Mouse (Mus musculus) liver, adult 2 months (tissue): ENCODE data around the gene Hnrnpd. TPM values are rescaled to one million over a fixed set of nuclear protein-coding genes. Genes with fewer than 3 reads are reported as not detected.

Source experiments
- DNase-seq: peaks from one replicate; pipeline ENCODE4 v3.0.0-alpha.2; 2011; ENCODE audit warnings: low read depth, low spot score; ENCODE audit errors: extremely low read depth
- H3K27ac ChIP-seq: fragments of 200-500 bp; replicated peaks from 2 replicates; pipeline ENCODE4 v1.5.1; 2012; ENCODE audit warnings: low read depth, mild to moderate bottlenecking, control low read depth, inconsistent platforms, low read length; ENCODE audit not compliant: insufficient read depth
- H3K27me3 ChIP-seq: fragments of 200-500 bp; 2 replicates; pipeline ENCODE4 v1.6.1; 2012; ENCODE audit warnings: mild to moderate bottlenecking, moderate library complexity, low read length, inconsistent platforms; ENCODE audit not compliant: control insufficient read depth, insufficient read depth
- H3K36me3 ChIP-seq: fragments of 200-500 bp; 2 replicates; pipeline ENCODE4 v1.6.1; 2012; ENCODE audit warnings: low read length, inconsistent platforms; ENCODE audit not compliant: control insufficient read depth, insufficient read depth
- H3K4me1 ChIP-seq: fragments of 200-500 bp; 2 replicates; pipeline ENCODE4 v1.6.1; 2011; ENCODE audit warnings: low read length; ENCODE audit not compliant: control insufficient read depth, insufficient read depth
- H3K4me3 ChIP-seq: fragments of 200-500 bp; 2 replicates; pipeline ENCODE4 v1.5.1; 2011; ENCODE audit warnings: low read depth, mild to moderate bottlenecking, control low read depth, low read length, moderate library complexity; ENCODE audit not compliant: insufficient read depth
- H3K79me2 ChIP-seq: fragments of 200-500 bp; 2 replicates; pipeline ENCODE4 v1.6.1; 2012; ENCODE audit warnings: inconsistent platforms, mild to moderate bottlenecking, low read length, moderate library complexity; ENCODE audit not compliant: control insufficient read depth, insufficient read depth
- H3K9ac ChIP-seq: fragments of 200-500 bp; 2 replicates; pipeline ENCODE4 v1.6.1; 2012; ENCODE audit warnings: low read depth, mild to moderate bottlenecking, control low read depth, inconsistent platforms, low read length
- CTCF ChIP-seq: fragments of 200-500 bp; IDR thresholded peaks from 2 replicates; pipeline ENCODE4 v1.5.1; 2011; ENCODE audit warnings: low read depth, low read length, control low read depth
- POLR2A ChIP-seq: fragments of 200-500 bp; IDR thresholded peaks from 2 replicates; pipeline ENCODE4 v1.6.1; 2011; ENCODE audit warnings: low read length, control low read depth; ENCODE audit not compliant: insufficient read depth; ENCODE audit errors: extremely low read depth
- WGBS: fragments of 180-500 bp; shearing (Covaris S2); methylation state at CpG from one replicate; pipeline ENCODE4 v1.1.7; 2018; 5-methylcytosine and 5-hydroxymethylcytosine counted together
- polyA plus RNA-seq: library from polyadenylated mRNA; depleted of rRNA; stranded (reverse); fragments of >200 nt; gene quantifications from 2 replicates; pipeline ENCODE4 v1.2.3, GENCODE M21; 2012
- total RNA-seq: library from RNA; depleted of rRNA; stranded (reverse); fragments of >200 nt; gene quantifications from 2 replicates; pipeline ENCODE4 v1.2.3, GENCODE M21; 2014

Gene Hnrnpd
- total and polyA plus RNA-seq, 2 experiments: 12.6 to 25.4 TPM

GRCm38 (mm10) chr5:99958666-99959065, 20.1 kb downstream of the Hnrnpd start:
- Histone ChIP-seq H3K4me1 (no peaks in the 10 kb centered on the region; the same call in 1 of the 2 replicates), H3K27ac (no peak overlapping the region), H3K27me3 (no peaks in the 10 kb centered on the region), H3K9ac (no peak overlapping the region), H3K36me3 (peaks cover 38% of the 10 kb centered on the region), H3K79me2 (no peaks in the 10 kb centered on the region), H3K4me3 (no peak overlapping the region)
- WGBS: 73% methylated on average over 1 of the region's 1 CpGs
- no peak for DNase-seq
- TF ChIP-seq POLR2A (no peak), CTCF (no peak)

- H3K79me2 ChIP-seq: no peaks in the 10 kb centered on the region
- no peak overlapping the region for H3K27ac ChIP-seq
- H3K36me3 ChIP-seq: peaks cover 13% of the 10 kb centered on the region
- H3K27me3 ChIP-seq: no peaks in the 10 kb centered on the region
- no peak overlapping the region for H3K4me3 ChIP-seq
- no peak for TF ChIP-seq CTCF
- no peak for TF ChIP-seq POLR2A
- H3K9ac ChIP-seq: no peak overlapping the region
- WGBS: 88% methylated on average over 1 of the region's 1 CpGs
- H3K4me1 ChIP-seq: no peaks in the 10 kb centered on the region
- DNase-seq: no peak
These were observed 24.9 kb downstream of the Hnrnpd start for GRCm38 (mm10) chr5:99953883-99954282.

- Histone ChIP-seq H3K79me2 (no peaks in the 10 kb centered on the region), H3K4me1 (no peaks in the 10 kb centered on the region), H3K36me3 (peaks cover 6% of the 10 kb centered on the region; the same call in 1 of the 2 replicates), H3K9ac (no peak overlapping the region), H3K27me3 (no peaks in the 10 kb centered on the region), H3K4me3 (no peak overlapping the region), H3K27ac (no peak overlapping the region)
- TF ChIP-seq CTCF (no peak), POLR2A (no peak)
- no peak for DNase-seq
- WGBS: 79% methylated on average over 5 of the region's 5 CpGs
These were observed 26.2 kb downstream of the Hnrnpd start for GRCm38 (mm10) chr5:99952513-99952912.

GRCm38 (mm10) chr5:99941776-99942502, 36.8 kb downstream of the Hnrnpd start:
- Histone ChIP-seq H3K27me3 (no peaks in the 10 kb centered on the region), H3K4me3 (no peak overlapping the region), H3K79me2 (no peaks in the 10 kb centered on the region), H3K9ac (no peak overlapping the region), H3K36me3 (no peaks in the 10 kb centered on the region), H3K4me1 (no peaks in the 10 kb centered on the region), H3K27ac (no peak overlapping the region)
- WGBS: 66% methylated on average over 10 of the region's 10 CpGs
- TF ChIP-seq POLR2A: no peak
- no peak for TF ChIP-seq CTCF
- no peak for DNase-seq

GRCm38 (mm10) chr5:99941273-99941672, 37.5 kb downstream of the Hnrnpd start:
- DNase-seq: no peak

GRCm38 (mm10) chr5:99939440-99939839, 39.3 kb downstream of the Hnrnpd start:
- no peak overlapping the region for H3K4me3 ChIP-seq
- no peak overlapping the region for H3K27ac ChIP-seq
- no peaks in the 10 kb centered on the region for H3K36me3 ChIP-seq
- H3K9ac ChIP-seq: no peak overlapping the region
- DNase-seq: no peak
- H3K4me1 ChIP-seq: no peaks in the 10 kb centered on the region
- WGBS: 87% methylated on average over 3 of the region's 3 CpGs
- TF ChIP-seq CTCF: no peak
- no peak for TF ChIP-seq POLR2A
- H3K27me3 ChIP-seq: no peaks in the 10 kb centered on the region
- H3K79me2 ChIP-seq: no peaks in the 10 kb centered on the region

More at GRCm38 (mm10) chr5:99941273-99941672, 37.5 kb downstream of the Hnrnpd start:
- Histone ChIP-seq H3K4me3 (no peak overlapping the region), H3K9ac (no peak overlapping the region), H3K27ac (no peak overlapping the region), H3K36me3 (no peaks in the 10 kb centered on the region), H3K27me3 (no peaks in the 10 kb centered on the region), H3K79me2 (no peaks in the 10 kb centered on the region), H3K4me1 (no peaks in the 10 kb centered on the region)
- TF ChIP-seq POLR2A (no peak), CTCF (no peak)
- WGBS: 81% methylated on average over 10 of the region's 10 CpGs
